Mouse (Mus musculus) forebrain, postnatal 0 days (tissue): Measurements from ENCODE around the gene Dlg1. TPM values are rescaled to one million over a fixed set of nuclear protein-coding genes. Genes with fewer than 3 reads are reported as not detected.
A peak's percentile ranks its signal among the peaks of the same experiment; 100 is the strongest.

ENCODE experiments used
- ATAC-seq: fragments of 200-750 bp; cut with Nextera tagmentation; 2 replicates; pipeline ENCODE4 v1.8.0; 2017; ENCODE audit warnings: mild to moderate bottlenecking, moderate library complexity
- DNase-seq: peaks from one replicate; pipeline ENCODE4 v3.0.0-alpha.2; 2015
- H3K27ac ChIP-seq: fragments of 300-500 bp; sonication (generic); 2 replicates; pipeline ENCODE4 v1.5.1; 2014; ENCODE audit warnings: low read depth, mild to moderate bottlenecking, antibody characterized with exemption, low read length, moderate library complexity, mixed read lengths
- H3K27me3 ChIP-seq: fragments of 300-500 bp; sonication (generic); 2 replicates; pipeline ENCODE4 v1.6.1; 2014; ENCODE audit warnings: mild to moderate bottlenecking, low read length, mixed read lengths; ENCODE audit not compliant: insufficient read depth
- H3K36me3 ChIP-seq: fragments of 300-500 bp; sonication (generic); 2 replicates; pipeline ENCODE4 v1.6.1; 2014; ENCODE audit warnings: mild to moderate bottlenecking, moderate library complexity; ENCODE audit not compliant: insufficient read depth
- H3K4me1 ChIP-seq: fragments of 300-500 bp; sonication (generic); 2 replicates; pipeline ENCODE4 v1.6.1; 2014; ENCODE audit warnings: antibody characterized with exemption; ENCODE audit not compliant: insufficient read depth
- H3K4me2 ChIP-seq: fragments of 300-500 bp; sonication (generic); 2 replicates; pipeline ENCODE4 v1.6.1; 2014; ENCODE audit warnings: low read depth, mild to moderate bottlenecking, moderate library complexity
- H3K4me3 ChIP-seq: fragments of 300-500 bp; sonication (generic); 2 replicates; pipeline ENCODE4 v1.5.1; 2014; ENCODE audit warnings: low read depth, low read length, mixed read lengths
- H3K9ac ChIP-seq: fragments of 300-500 bp; sonication (generic); 2 replicates; pipeline ENCODE4 v1.6.1; 2014; ENCODE audit warnings: mild to moderate bottlenecking
- H3K9me3 ChIP-seq: fragments of 300-500 bp; sonication (generic); 2 replicates; pipeline ENCODE4 v1.6.1; 2016; ENCODE audit warnings: low read length
- CTCF ChIP-seq: sonication (generic); IDR thresholded peaks from 2 replicates; pipeline ENCODE4 v1.5.1; 2016; ENCODE audit warnings: antibody characterized with exemption, control low read depth, low read depth
- WGBS: fragments of 180-500 bp; shearing (Covaris S2); extraction: QIAGEN DNeasy Blood & Tissue Kit; methylation state at CpG from one replicate; pipeline ENCODE4 v1.1.7; 2014; 5-methylcytosine and 5-hydroxymethylcytosine counted together
- polyA plus RNA-seq: library from polyadenylated mRNA; unstranded; fragments of >200 nt; fragmentation: Nextera tagmentation; extraction: Ambion mirVana; gene quantifications from 2 replicates; pipeline ENCODE4 v1.2.1, GENCODE M21; 2015
- total RNA-seq: library from RNA; depleted of rRNA; stranded (reverse); fragments of >200 nt; gene quantifications from 2 replicates; pipeline ENCODE4 v1.2.3, GENCODE M21; 2014

Gene Dlg1
- total and polyA plus RNA-seq, 2 experiments from 2014 or later = 11.3 to 37.7 TPM

DNA sequence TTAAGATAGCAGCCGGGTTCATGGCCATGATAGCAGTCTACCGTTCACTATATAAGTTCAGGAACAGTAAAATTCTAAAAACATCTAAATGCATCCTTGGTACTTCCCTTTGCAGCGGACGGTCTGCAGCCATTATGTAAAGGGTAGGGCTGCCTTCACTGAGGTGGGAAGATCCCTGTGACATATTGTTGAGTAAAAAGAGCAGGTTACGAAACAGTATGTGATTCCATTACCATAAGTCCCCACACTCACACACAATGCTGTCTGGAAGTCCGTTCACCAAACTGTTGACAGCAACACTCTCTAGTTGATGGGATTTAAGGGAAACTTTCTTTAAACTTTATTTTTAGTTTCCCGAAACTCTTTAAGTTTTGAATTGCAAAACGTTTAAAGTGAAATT, 240.0 kb downstream of the Dlg1 start:
- Histone ChIP-seq H3K27ac (no peak overlapping the region), H3K4me2 (no peak overlapping the region), H3K9ac (no peak overlapping the region), H3K4me3 (no peak overlapping the region), H3K36me3 (no peaks in the 10 kb centered on the region), H3K27me3 (no peaks in the 10 kb centered on the region), H3K4me1 (peaks cover 3% of the 10 kb centered on the region; the same call in 1 of the 2 replicates), H3K9me3 (no peaks in the 10 kb centered on the region)
- no peak for DNase-seq
- no peak for TF ChIP-seq CTCF
- no peak for ATAC-seq
- 89% methylated on average over 8 of the region's 8 CpGs for WGBS

DNA sequence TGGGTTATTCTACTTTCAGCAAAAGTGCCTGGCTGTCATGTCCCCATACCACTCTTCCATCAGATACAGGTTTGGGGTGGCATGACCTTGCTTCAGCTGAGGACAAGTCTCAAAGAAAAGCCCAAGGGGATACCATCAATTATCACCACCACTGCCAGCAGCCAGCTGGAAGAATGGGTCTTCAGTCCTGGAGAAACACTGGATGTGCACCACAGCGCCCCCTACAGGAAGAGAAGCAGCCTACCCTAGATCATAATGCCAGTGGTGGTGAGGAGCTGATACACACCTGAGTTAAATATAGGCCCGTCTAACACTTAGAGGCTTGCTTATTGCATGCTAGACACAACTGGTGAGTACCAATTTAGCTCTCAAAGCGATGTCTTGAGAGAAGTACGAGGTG, 242.1 kb downstream of the Dlg1 start:
- WGBS = 80% methylated on average over 4 of the region's 4 CpGs
- Histone ChIP-seq H3K27me3 (no peaks in the 10 kb centered on the region), H3K4me2 (no peak overlapping the region), H3K9me3 (no peaks in the 10 kb centered on the region), H3K4me1 (no peaks in the 10 kb centered on the region), H3K36me3 (no peaks in the 10 kb centered on the region), H3K4me3 (no peak overlapping the region), H3K9ac (no peak overlapping the region), H3K27ac (no peak overlapping the region)
- DNase-seq (no peak), ATAC-seq (no peak)
- TF ChIP-seq CTCF = peak; percentile 48

DNA sequence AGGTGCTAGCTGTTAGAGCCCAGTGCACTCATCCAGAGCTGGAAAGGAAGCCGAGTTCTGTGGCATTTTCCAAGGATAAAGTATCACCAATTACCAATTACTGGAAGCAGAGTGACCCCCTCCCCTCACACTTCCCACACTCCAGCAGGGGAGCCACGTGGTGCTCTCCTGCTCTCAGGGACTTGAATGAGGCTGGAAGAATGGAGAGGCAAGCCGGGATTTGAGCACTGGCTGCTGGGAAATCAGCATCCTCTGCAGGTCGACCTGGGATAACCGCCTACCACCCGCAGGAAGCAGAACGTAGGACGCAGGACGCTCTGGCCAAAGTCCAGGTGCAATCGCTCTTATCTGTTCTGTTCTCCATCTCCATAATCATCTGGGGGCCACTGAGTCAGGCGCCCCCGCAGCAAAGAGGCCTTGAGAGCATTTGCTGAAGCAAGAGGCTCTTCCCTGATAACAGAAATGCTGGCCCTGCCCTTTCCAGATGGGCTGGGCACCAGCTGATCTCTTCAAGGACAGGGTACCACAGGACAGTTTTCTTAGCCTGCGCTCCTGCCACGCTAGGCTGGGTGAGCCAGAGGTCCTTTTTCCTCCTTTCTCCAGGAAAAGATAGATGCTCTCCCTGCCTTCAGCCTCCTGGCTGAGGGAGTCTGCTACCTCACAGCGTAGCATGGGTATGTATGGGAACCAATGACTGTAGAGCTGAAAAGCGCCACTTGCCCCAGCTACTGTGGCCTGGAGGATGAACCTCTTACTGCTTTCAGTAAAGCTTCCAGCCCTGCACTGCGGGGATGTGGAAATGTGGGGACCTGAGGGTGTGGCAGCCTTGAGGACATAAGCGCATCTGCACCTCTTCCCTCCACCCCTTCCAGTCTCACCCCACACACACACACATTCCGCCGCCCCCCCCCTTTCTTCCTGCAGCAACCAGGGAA, 242.9 kb downstream of the Dlg1 start:
- H3K9me3 ChIP-seq = no peaks in the 10 kb centered on the region
- H3K36me3 ChIP-seq = no peaks in the 10 kb centered on the region
- 0 out of 2 replicates have a peak overlapping the region, but pooled peaks have one; percentile 2 for H3K27ac ChIP-seq
- H3K9ac ChIP-seq = peak overlapping the region; percentile 6; the same call in 1 of the 2 replicates
- no peaks in the 10 kb centered on the region for H3K27me3 ChIP-seq
- no peak for TF ChIP-seq CTCF
- H3K4me3 ChIP-seq = no peak overlapping the region
- DNase-seq (no peak), ATAC-seq (peak; percentile 53)
- 35% methylated on average over 20 of the region's 20 CpGs for WGBS
- H3K4me2 ChIP-seq = no peak overlapping the region; the same call in 1 of the 2 replicates
- H3K4me1 ChIP-seq = no peaks in the 10 kb centered on the region

GRCm38 (mm10) chr16:31906896-31907295, 243.7 kb downstream of the Dlg1 start:
- Histone ChIP-seq H3K4me2 (no peak overlapping the region; the same call in 1 of the 2 replicates), H3K9ac (0 out of 2 replicates have a peak overlapping the region, but pooled peaks have one; percentile 6), H3K4me1 (no peaks in the 10 kb centered on the region), H3K27ac (0 out of 2 replicates have a peak overlapping the region, but pooled peaks have one; percentile 2), H3K27me3 (no peaks in the 10 kb centered on the region), H3K36me3 (no peaks in the 10 kb centered on the region), H3K4me3 (no peak overlapping the region), H3K9me3 (no peaks in the 10 kb centered on the region)
- TF ChIP-seq CTCF = no peak
- ATAC-seq (no peak; the same call in 1 of the 2 replicates), DNase-seq (peak; percentile 9)
- 18% methylated on average over 9 of the region's 9 CpGs for WGBS

- Histone ChIP-seq H3K27ac (no peak overlapping the region), H3K9ac (no peak overlapping the region), H3K4me1 (no peaks in the 10 kb centered on the region), H3K4me2 (no peak overlapping the region), H3K9me3 (no peaks in the 10 kb centered on the region), H3K36me3 (no peaks in the 10 kb centered on the region), H3K27me3 (no peaks in the 10 kb centered on the region), H3K4me3 (no peak overlapping the region)
- TF ChIP-seq CTCF = no peak
- DNase-seq (peak; percentile 9), ATAC-seq (no peak; the same call in 1 of the 2 replicates)
- 64% methylated on average over 11 of the region's 11 CpGs for whole genome bisulfite sequencing
Observed at GRCm38 (mm10) chr16:31908959-31909358, 245.7 kb downstream of the Dlg1 start.

DNA sequence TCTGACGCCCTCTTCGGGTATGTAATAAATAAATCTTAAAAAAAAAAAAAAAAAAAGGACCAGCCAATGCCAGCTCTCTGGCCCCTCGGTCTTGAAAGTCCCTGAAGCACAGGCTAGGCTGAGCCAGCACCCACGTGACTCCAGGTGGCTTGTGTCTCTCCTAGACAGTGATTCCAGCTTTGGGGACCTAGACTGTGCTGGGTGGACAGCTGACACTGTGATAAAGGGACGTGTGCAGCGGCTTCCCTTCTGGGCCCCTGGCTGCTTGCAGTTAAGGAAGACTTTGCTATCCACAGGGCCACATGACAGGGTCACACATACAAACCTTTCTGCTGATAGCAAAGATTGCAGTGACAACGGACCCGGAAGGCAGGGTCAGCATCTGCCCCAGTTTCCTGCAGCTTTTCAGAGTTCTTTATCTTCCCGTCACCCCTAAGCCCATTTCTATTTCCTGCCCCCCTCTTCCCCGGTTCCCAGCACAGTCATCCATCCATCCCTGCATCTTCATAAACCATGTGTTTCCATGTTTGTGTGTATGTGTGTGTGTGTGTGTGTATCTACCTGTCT, 247.1 kb downstream of the Dlg1 start:
- ATAC-seq (no peak), DNase-seq (no peak)
- Histone ChIP-seq H3K4me2 (no peak overlapping the region), H3K9ac (no peak overlapping the region), H3K4me3 (no peak overlapping the region), H3K27me3 (no peaks in the 10 kb centered on the region), H3K27ac (no peak overlapping the region), H3K4me1 (no peaks in the 10 kb centered on the region), H3K36me3 (no peaks in the 10 kb centered on the region), H3K9me3 (no peaks in the 10 kb centered on the region)
- no peak for TF ChIP-seq CTCF
- 75% methylated on average over 10 of the region's 10 CpGs for WGBS

DNA sequence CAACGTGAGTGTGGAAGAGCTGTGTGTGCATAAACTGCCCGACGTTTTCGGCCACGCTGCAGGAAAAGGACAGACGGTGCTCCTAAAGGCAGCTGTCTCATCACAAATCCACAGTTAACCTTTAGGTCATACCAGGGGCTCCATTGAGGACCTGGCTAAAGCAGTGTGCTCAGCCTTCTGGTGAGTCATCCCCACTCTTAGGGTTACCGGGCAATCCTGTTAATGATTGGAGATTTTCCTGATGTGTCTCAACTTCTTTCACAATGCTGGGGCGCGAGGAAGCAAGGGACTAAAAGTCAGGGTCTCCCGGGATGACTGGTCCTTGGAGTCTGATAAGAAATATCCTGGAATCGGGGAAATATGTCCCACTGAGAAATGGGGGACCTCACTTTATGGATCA, 254.5 kb downstream of the Dlg1 start:
- Histone ChIP-seq H3K27me3 (no peaks in the 10 kb centered on the region), H3K4me3 (no peak overlapping the region), H3K27ac (no peak overlapping the region), H3K4me2 (no peak overlapping the region), H3K9ac (no peak overlapping the region), H3K36me3 (no peaks in the 10 kb centered on the region), H3K9me3 (no peaks in the 10 kb centered on the region), H3K4me1 (no peaks in the 10 kb centered on the region)
- ATAC-seq (no peak), DNase-seq (no peak)
- no peak for TF ChIP-seq CTCF
- WGBS = 86% methylated on average over 11 of the region's 11 CpGs
